Mouse (Mus musculus) hindbrain, postnatal 0 days (tissue): ENCODE measurements around the gene Dglucy. TPM values are rescaled to one million over a fixed set of nuclear protein-coding genes. Genes with fewer than 3 reads are reported as not detected.

ENCODE experiments used
- ATAC-seq: fragments of 200-750 bp; cut with Nextera tagmentation; 2 replicates; pipeline ENCODE4 v1.8.0; 2017; ENCODE audit warnings: mild to moderate bottlenecking, moderate TSS enrichment, moderate library complexity
- DNase-seq: peaks from one replicate; pipeline ENCODE4 v3.0.0-alpha.2; 2015; ENCODE audit warnings: low spot score
- H3K27ac ChIP-seq: fragments of 300-500 bp; sonication (generic); 2 replicates; pipeline ENCODE4 v1.5.1; 2014; ENCODE audit warnings: mild to moderate bottlenecking
- H3K27me3 ChIP-seq: fragments of 300-500 bp; sonication (generic); 2 replicates; pipeline ENCODE4 v1.6.1; 2014; ENCODE audit warnings: low read length, mixed read lengths; ENCODE audit not compliant: insufficient read depth
- H3K36me3 ChIP-seq: fragments of 300-500 bp; sonication (generic); 2 replicates; pipeline ENCODE4 v1.6.1; 2014; ENCODE audit warnings: low read length, mixed read lengths; ENCODE audit not compliant: insufficient read depth
- H3K4me1 ChIP-seq: fragments of 300-500 bp; sonication (generic); 2 replicates; pipeline ENCODE4 v1.6.1; 2014; ENCODE audit warnings: antibody characterized with exemption, low read length, mixed read lengths; ENCODE audit not compliant: insufficient read depth
- H3K4me2 ChIP-seq: fragments of 300-500 bp; sonication (generic); 2 replicates; pipeline ENCODE4 v1.6.1; 2014; ENCODE audit warnings: low read depth, mild to moderate bottlenecking, low read length, moderate library complexity, mixed read lengths
- H3K4me3 ChIP-seq: fragments of 300-500 bp; sonication (generic); 2 replicates; pipeline ENCODE4 v1.5.1; 2014; ENCODE audit warnings: low read length
- H3K9ac ChIP-seq: fragments of 300-500 bp; sonication (generic); replicated peaks from 2 replicates; pipeline ENCODE4 v1.6.1; 2014; ENCODE audit warnings: mild to moderate bottlenecking, low read length, moderate library complexity, mixed read lengths
- H3K9me3 ChIP-seq: fragments of 300-500 bp; sonication (generic); 2 replicates; pipeline ENCODE4 v1.6.1; 2016; ENCODE audit warnings: low read length, mixed read lengths
- CTCF ChIP-seq: IDR thresholded peaks from 2 replicates; pipeline ENCODE4 v1.5.1; 2016; ENCODE audit warnings: antibody characterized with exemption, control low read depth, low read depth
- WGBS: fragments of 180-500 bp; shearing (Covaris S2); extraction: QIAGEN DNeasy Blood & Tissue Kit; methylation state at CpG from one replicate; pipeline ENCODE4 v1.1.7; 2014; 5-methylcytosine and 5-hydroxymethylcytosine counted together
- polyA plus RNA-seq: library from polyadenylated mRNA; unstranded; fragments of >200 nt; fragmentation: Nextera tagmentation; extraction: Ambion mirVana; gene quantifications from 2 replicates; pipeline ENCODE4 v1.2.1, GENCODE M21; 2015
- total RNA-seq: library from RNA; depleted of rRNA; stranded (reverse); fragments of >200 nt; gene quantifications from 2 replicates; pipeline ENCODE4 v1.2.3, GENCODE M21; 2014; rRNA removed

Gene Dglucy
- total and polyA plus RNA-seq, 2 experiments from 2014 or later: 3.4 to 4.8 TPM

- 87% methylated on average over 21 of the region's 21 CpGs for WGBS
- DNase-seq (no peak), ATAC-seq (no peak)
- Histone ChIP-seq H3K27me3 (no peaks in the 10 kb centered on the region), H3K9me3 (no peaks in the 10 kb centered on the region), H3K4me3 (no peak overlapping the region), H3K27ac (no peak overlapping the region), H3K4me2 (no peak overlapping the region), H3K9ac (no peak overlapping the region), H3K36me3 (peaks cover 18% of the 10 kb centered on the region; the same call in 1 of the 2 replicates), H3K4me1 (no peaks in the 10 kb centered on the region)
- TF ChIP-seq CTCF: no peak
These were observed 166.1 kb downstream of the Dglucy start for GRCm38 (mm10) chr12:100944921-100945336.

GRCm38 (mm10) chr12:100945501-100945900 is 166.6 kb downstream of the Dglucy start:
- whole genome bisulfite sequencing: 86% methylated on average over 12 of the region's 12 CpGs
- Histone ChIP-seq H3K36me3 (peaks cover 18% of the 10 kb centered on the region; the same call in 1 of the 2 replicates), H3K4me2 (no peak overlapping the region), H3K9ac (no peak overlapping the region), H3K4me3 (no peak overlapping the region), H3K9me3 (no peaks in the 10 kb centered on the region), H3K27ac (no peak overlapping the region), H3K4me1 (no peaks in the 10 kb centered on the region), H3K27me3 (no peaks in the 10 kb centered on the region)
- no peak; the same call in 1 of the 2 replicates for ATAC-seq
- no peak for TF ChIP-seq CTCF
- no peak for DNase-seq

GRCm38 (mm10) chr12:100945948-100946347 is 167.1 kb downstream of the Dglucy start:
- peaks cover 18% of the 10 kb centered on the region; the same call in 1 of the 2 replicates for H3K36me3 ChIP-seq
- H3K4me3 ChIP-seq: no peak overlapping the region
- H3K27me3 ChIP-seq: no peaks in the 10 kb centered on the region
- DNase-seq: no peak
- no peak overlapping the region for H3K27ac ChIP-seq
- H3K4me2 ChIP-seq: no peak overlapping the region
- ATAC-seq: no peak
- no peaks in the 10 kb centered on the region for H3K4me1 ChIP-seq
- WGBS: 88% methylated on average over 12 of the region's 12 CpGs
- H3K9me3 ChIP-seq: no peaks in the 10 kb centered on the region
- no peak overlapping the region for H3K9ac ChIP-seq
- TF ChIP-seq CTCF: no peak

Other genes with a start within 250 kb of the Dglucy start
- 10.1 and 10.5 TPM in 2 replicates for gene Rps6ka5, start 52.1 kb upstream of the Dglucy start, total RNA-seq
- gene Rps6ka5, start 52.1 kb upstream of the Dglucy start, polyA plus RNA-seq: 6.2 and 6.9 TPM in 2 replicates
- 29.5 and 33.1 TPM in 2 replicates for gene Gpr68, start 129.1 kb downstream of the Dglucy start, total RNA-seq
- gene Gpr68, start 129.1 kb downstream of the Dglucy start, polyA plus RNA-seq: 6.0 and 8.1 TPM in 2 replicates
- 17.7 and 23.3 TPM in 2 replicates for gene Ccdc88c, start 250.0 kb downstream of the Dglucy start, total RNA-seq
- gene Ccdc88c, start 250.0 kb downstream of the Dglucy start, polyA plus RNA-seq: 11.2 and 13.0 TPM in 2 replicates